ENCODE assay signal across 29 mouse cellular contexts in the genomic region with DNA sequence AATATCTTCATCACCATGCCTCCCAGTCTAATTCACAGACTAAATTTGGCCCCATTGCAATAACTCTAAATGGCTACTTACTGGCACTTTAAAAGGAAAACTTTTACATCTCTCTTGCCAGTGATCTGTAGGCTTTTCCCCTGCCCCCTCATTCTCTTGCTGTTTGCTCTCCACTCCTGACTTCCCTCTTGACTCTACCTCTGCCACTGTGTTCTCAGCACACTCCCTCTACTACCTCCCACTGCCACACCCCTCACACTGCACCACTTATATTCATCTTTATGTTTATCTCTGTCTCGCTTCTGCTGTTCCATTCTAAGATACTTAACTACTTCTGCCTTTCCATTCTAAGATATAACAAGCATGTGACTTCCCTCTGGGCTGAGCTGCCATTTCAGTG.
"Had no signal": no experiment of that assay in that cellular context is flagged by ENCODE, and none has a peak within 500 bp of the region (broad histone marks: within the 10 kb centered on the region; RNA-seq: fewer than 3 reads in every experiment).

No protein-coding gene starts in this region.

- H3K27ac ChIP-seq: left cerebral cortex, adult 2 months; limb, embryonic 10.5 days; limb, embryonic 12.5 days; limb, embryonic 13.5 days; limb, embryonic 15.5 days; liver, embryonic 12.5 days; liver, embryonic 13.5 days; liver, embryonic 14.5 days; liver, embryonic 15.5 days; macrophage; midbrain, embryonic 10.5 days; midbrain, embryonic 12.5 days; midbrain, embryonic 13.5 days; midbrain, embryonic 15.5 days; neural tube, embryonic 12.5 days; neural tube, embryonic 13.5 days had no signal

- H3K27me3 ChIP-seq: limb, embryonic 12.5 days; limb, embryonic 13.5 days; limb, embryonic 15.5 days; liver, embryonic 12.5 days; liver, embryonic 13.5 days; liver, embryonic 15.5 days; megakaryocyte, embryonic 14.5 days; midbrain, embryonic 12.5 days; midbrain, embryonic 13.5 days; midbrain, embryonic 15.5 days; neural tube, embryonic 12.5 days; neural tube, embryonic 13.5 days had no signal

- H3K36me3 ChIP-seq: limb, embryonic 10.5 days; limb, embryonic 12.5 days; limb, embryonic 13.5 days; limb, embryonic 15.5 days; liver, embryonic 12.5 days; liver, embryonic 13.5 days; liver, embryonic 15.5 days; midbrain, embryonic 10.5 days; midbrain, embryonic 12.5 days; midbrain, embryonic 13.5 days; midbrain, embryonic 15.5 days; neural tube, embryonic 12.5 days; neural tube, embryonic 13.5 days had no signal

- H3K4me3 ChIP-seq: left cerebral cortex, adult 2 months; limb, embryonic 10.5 days; limb, embryonic 12.5 days; limb, embryonic 13.5 days; limb, embryonic 15.5 days; liver, embryonic 12.5 days; liver, embryonic 13.5 days; liver, embryonic 15.5 days; megakaryocyte, embryonic 14.5 days; midbrain, embryonic 10.5 days; midbrain, embryonic 12.5 days; midbrain, embryonic 13.5 days; midbrain, embryonic 15.5 days; myocyte; neural tube, embryonic 12.5 days; neural tube, embryonic 13.5 days had no signal

- H3K9ac ChIP-seq: limb, embryonic 12.5 days; limb, embryonic 13.5 days; limb, embryonic 15.5 days; liver, embryonic 12.5 days; liver, embryonic 13.5 days; liver, embryonic 14.5 days; liver, embryonic 15.5 days; liver, postnatal 0 days; lung, embryonic 14.5 days; midbrain, embryonic 12.5 days; midbrain, embryonic 13.5 days; midbrain, embryonic 15.5 days; neural tube, embryonic 12.5 days; neural tube, embryonic 13.5 days had no signal

- H3K4me2 ChIP-seq: limb, embryonic 12.5 days; limb, embryonic 13.5 days; limb, embryonic 15.5 days; liver, embryonic 11.5 days; liver, embryonic 12.5 days; liver, embryonic 13.5 days; liver, embryonic 15.5 days; lung, embryonic 14.5 days; midbrain, embryonic 11.5 days; midbrain, embryonic 12.5 days; midbrain, embryonic 13.5 days; midbrain, embryonic 15.5 days; neural tube, embryonic 12.5 days; neural tube, embryonic 13.5 days had no signal

- H3K4me1 ChIP-seq: limb, embryonic 10.5 days; limb, embryonic 12.5 days; limb, embryonic 13.5 days; limb, embryonic 15.5 days; liver, embryonic 12.5 days; liver, embryonic 13.5 days; liver, embryonic 15.5 days; megakaryocyte, embryonic 14.5 days; midbrain, embryonic 10.5 days; midbrain, embryonic 12.5 days; midbrain, embryonic 13.5 days; midbrain, embryonic 15.5 days; neural tube, embryonic 12.5 days; neural tube, embryonic 13.5 days had no signal

- H3K9me3 ChIP-seq: limb, embryonic 10.5 days; limb, embryonic 12.5 days; limb, embryonic 13.5 days; limb, embryonic 15.5 days; liver, embryonic 12.5 days; liver, embryonic 13.5 days; liver, embryonic 15.5 days; megakaryocyte, embryonic 14.5 days; midbrain, embryonic 10.5 days; midbrain, embryonic 12.5 days; midbrain, embryonic 13.5 days; midbrain, embryonic 15.5 days; neural tube, embryonic 12.5 days; neural tube, embryonic 13.5 days had no signal

- ATAC-seq: liver, embryonic 12.5 days; liver, postnatal 0 days; midbrain, embryonic 13.5 days; midbrain, embryonic 15.5 days; midbrain, embryonic 16.5 days had no signal

- DNase-seq: left cerebral cortex, postnatal 4 days; liver; liver, embryonic 13.5 days; liver, postnatal 0 days; lung, embryonic 14.5 days; lung, postnatal 14 days; lung, postnatal 36 days; lung, postnatal 4 days; midbrain, embryonic 14.5 days had no signal
